Mouse (Mus musculus) liver, adult 2 months (tissue): ENCODE measurements around the gene Inpp5f.

Experiments used
- CTCF ChIP-seq: fragments of 200-500 bp; IDR thresholded peaks from 2 replicates; pipeline ENCODE4 v1.5.1; 2011; ENCODE audit warnings: low read depth, low read length, control low read depth
- POLR2A ChIP-seq: fragments of 200-500 bp; IDR thresholded peaks from 2 replicates; pipeline ENCODE4 v1.6.1; 2011; ENCODE audit warnings: low read length, control low read depth; ENCODE audit not compliant: insufficient read depth; ENCODE audit errors: extremely low read depth

- TF ChIP-seq CTCF (no peak), POLR2A (no peak)
These were observed 128.0 kb downstream of the Inpp5f start for GRCm38 (mm10) chr7:128739116-128739461.
